Mouse (Mus musculus): ENCODE results near the gene Epo.

Epo gene

GRCm38 (mm10) chr5:137519691-137520550, 13.1 kb downstream of the Epo start:
- no peak for DNase-seq (ENCODE audit: low spot score in 2 of 2)

DNA sequence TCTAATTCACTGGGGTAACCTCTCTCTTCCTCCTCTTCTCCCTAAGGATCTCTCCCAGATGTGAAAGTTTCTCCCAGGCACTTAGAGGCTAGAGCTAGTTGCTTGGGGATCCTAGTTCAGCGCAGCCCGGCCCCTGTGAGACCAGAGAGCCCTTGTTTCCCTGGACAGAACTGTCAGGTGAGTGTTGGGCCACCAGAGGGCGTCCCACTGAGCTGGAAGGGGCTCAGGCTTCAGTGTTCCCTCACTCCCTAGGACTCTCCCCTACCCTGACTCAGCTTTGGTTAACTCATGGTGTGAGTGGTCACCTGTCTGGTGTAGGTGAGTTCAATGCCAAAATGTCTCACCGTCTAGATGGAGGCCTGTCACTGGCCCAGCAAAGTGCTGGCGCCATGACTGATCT, 14.6 kb downstream of the Epo start, which contains the start of gene Gigyf1:
Gene Gigyf1, plus strand, starts transcription at position 113 of the 400 bp plus-strand sequence.
- no peak for DNase-seq (ENCODE audit: low spot score in 2 of 2)

- DNase-seq (ENCODE audit: low spot score in 2 of 2), result no peak
These were observed 18.2 kb downstream of the Epo start for GRCm38 (mm10) chr5:137514811-137515210.

- DNase-seq (ENCODE audit: low spot score in 2 of 2), result no peak
These were observed 18.9 kb downstream of the Epo start for GRCm38 (mm10) chr5:137513951-137514721.

GRCm38 (mm10) chr5:137512847-137513794, 19.9 kb downstream of the Epo start:
- peak in 1 of 2 experiments; percentile 23 for DNase-seq (ENCODE audit: low spot score in 2 of 2)

- DNase-seq (ENCODE audit: low spot score in 2 of 2), result no peak
These were observed 21.3 kb downstream of the Epo start for GRCm38 (mm10) chr5:137511706-137512105.

GRCm38 (mm10) chr5:137510573-137511390, 22.3 kb downstream of the Epo start:
- peak in 1 of 2 experiments; percentile 31 for DNase-seq (ENCODE audit: low spot score in 2 of 2)

GRCm38 (mm10) chr5:137510014-137510501, 23.0 kb downstream of the Epo start:
- DNase-seq (ENCODE audit: low spot score in 2 of 2), result peak; percentile 66 to 69

GRCm38 (mm10) chr5:137504041-137504440, 29.0 kb downstream of the Epo start:
- no peak for DNase-seq (ENCODE audit: low spot score in 2 of 2)

DNA sequence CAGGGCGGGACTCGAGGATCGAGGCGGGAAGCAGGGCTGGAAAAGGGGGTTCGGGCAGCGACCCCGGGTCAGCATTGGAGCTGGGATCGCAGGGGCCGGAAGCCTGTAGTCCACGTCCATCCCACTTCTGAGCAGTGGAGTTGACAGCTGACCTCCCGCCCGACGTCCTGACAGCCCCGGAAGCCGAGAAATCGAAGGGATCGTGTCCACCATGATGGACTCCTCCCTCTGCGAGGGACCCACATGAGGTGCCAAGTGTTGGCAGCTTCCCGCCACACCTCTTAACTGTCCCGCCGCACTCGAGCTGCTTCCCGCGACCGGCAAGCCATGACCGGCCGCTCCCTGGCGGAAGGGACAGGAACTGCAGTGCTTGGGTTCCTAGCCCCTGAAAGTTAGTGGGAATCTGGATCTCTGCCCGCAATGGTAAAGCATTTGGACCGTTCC, 30.4 kb downstream of the Epo start:
- peak; percentile 68 to 80 for DNase-seq (ENCODE audit: low spot score in 2 of 2)

DNA sequence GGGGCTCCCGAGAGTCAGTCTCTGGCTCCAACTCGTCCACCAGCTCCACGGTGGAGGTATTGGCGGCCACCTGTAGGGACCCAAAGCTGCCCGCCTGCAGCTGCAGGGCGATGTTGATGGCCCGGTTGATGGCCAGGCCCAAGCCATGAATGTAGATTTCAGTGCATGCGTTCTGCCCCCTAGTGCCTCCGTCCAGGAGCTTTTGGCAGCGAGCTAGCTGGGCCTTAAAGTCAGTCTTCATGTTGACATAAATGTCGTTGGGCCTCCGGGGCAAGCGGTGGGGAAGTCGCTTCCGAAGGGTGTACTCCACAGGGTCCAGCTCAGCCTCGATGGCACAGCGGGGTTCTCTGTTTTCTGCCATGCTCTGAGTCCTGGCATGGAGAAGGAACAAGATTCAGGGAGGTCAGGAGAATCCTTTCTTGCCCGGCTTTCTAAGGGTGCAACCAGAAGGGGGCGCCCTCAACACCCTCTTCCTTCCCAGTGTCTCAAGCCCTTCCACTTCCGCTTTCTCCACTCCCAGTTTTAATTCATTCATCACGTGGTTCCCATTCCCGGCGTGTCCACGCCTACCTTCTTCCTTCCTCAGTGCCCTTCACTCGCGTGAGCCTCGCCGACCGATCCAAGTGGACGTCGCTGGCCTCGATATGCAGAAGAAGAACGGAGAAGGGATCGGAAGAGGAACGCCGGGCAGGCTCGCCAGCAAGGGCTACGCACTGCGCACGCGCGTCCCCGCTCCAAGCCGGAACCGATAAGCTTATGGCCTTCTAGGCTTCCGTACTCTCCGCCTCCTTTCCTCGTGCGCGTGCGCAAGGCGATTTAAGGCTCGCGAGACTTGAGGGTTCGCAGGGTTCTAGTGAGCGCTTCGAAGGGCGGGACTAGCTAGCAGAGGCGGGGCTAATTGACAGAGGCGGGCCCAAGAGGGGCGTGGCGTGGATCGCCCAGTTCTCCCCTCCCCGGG, 31.1 kb downstream of the Epo start, which contains the start of gene Pop7:
Gene Pop7, minus strand, starts transcription at position 810 of the 958 bp plus-strand sequence.
- DNase-seq (ENCODE audit: low spot score in 2 of 2), result peak; percentile 100

DNA sequence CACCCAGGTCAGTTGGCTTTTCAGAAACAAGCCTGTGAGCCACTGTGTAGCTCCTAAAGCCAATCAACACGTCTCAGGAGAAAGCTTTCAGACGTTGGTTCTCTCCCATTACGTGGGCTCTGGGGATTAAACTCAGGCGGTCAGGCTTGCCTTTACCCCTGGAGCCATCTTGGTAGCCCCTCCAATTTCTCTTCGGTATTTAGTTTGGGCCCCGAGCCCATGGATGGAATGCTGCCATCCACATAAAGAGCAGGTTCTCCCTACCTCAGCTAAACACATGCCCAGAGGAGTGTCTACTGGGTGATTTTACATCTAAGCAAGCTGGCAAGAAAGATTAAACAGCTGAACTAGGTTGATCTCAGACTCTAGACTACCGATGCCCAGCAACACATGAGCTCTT, 32.9 kb downstream of the Epo start:
- DNase-seq (ENCODE audit: low spot score in 2 of 2), result no peak

DNA sequence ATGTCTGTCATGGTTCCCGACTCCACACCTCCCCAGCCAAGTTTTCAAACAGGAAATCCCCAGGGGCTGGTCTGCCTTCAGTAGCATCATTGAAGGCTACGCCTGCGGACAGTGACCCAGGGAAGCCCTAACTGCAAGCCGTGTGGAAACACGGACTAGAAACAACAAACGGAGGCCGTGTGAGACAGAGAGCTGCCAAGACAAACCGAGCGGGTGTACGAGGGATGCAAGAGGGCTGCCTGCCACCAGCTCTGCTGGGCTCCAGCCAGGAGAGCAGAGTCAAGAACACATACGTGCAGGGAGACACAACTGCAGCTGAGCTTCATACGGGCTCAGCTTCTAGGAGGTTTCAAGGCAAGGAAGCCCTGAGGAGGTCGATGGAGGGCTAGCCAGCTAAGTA, 39.2 kb downstream of the Epo start:
- DNase-seq (ENCODE audit: low spot score in 2 of 2), result no peak

GRCm38 (mm10) chr5:137491559-137491958, 41.5 kb downstream of the Epo start:
- no peak for DNase-seq (ENCODE audit: low spot score in 2 of 2)

- DNase-seq (ENCODE audit: low spot score in 2 of 2), result no peak
These were observed 45.4 kb downstream of the Epo start for GRCm38 (mm10) chr5:137487616-137488015.

GRCm38 (mm10) chr5:137485851-137486155, 47.2 kb downstream of the Epo start:
- no peak for DNase-seq (ENCODE audit: low spot score in 2 of 2)

DNA sequence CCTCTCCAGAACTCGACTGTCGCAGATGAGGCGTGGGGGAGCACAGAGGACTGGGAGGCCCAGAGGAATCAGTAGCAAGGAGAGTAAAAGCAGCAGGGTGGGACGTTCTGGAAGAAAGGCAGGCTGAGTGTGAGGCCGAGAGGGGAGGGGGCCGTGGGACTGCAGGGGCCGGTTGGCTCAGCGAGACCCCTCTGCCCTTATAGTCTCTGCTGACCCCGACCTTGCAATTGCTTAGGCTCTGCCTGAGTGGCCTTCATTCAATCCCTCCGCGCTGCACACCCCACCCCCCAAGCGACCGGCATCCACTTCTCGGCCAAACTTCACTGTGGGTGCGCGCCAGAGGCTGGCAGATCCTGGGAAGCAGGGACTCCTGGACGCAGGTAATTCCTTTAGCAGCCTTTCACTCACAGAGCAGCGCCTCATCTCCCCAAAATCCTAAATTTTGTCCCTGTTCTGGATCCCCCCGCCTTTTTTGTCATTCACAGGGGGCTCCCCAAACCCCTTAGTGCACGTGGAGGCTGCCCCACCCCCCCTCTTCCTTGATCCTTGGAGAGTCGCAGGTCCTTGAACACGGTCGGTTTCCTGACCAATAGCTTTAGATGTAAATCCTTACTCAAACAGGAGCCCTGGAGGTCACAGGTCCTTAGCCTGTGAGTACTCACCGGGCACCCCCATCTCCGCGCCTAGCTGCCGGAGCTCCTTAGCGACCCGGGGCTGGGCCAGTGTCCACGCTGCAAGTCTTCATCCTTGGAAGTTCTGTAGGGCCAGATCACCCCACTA, 47.8 kb downstream of the Epo start:
- no peak for DNase-seq (ENCODE audit: low spot score in 2 of 2)

DNA sequence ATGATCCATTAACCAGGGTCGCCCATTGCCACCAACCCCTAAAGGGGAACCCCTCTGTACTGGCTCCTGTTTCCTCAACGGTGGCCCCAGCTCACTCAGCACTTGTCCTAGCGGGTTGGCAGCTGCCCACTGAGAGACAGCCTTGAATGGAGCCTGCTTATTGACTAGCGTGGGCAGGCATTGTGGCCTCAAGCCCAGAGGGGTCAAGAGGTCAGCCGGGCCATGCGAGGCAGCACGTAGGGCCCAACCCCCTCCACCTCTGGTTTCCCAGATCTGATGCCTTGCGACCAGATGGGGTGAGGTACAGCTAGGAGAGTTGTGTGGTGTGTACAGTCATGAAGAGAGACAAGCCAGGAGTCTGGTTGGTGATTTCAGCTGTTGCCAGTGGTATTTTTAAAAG, 51.1 kb downstream of the Epo start:
- DNase-seq (ENCODE audit: low spot score in 2 of 2), result no peak

DNA sequence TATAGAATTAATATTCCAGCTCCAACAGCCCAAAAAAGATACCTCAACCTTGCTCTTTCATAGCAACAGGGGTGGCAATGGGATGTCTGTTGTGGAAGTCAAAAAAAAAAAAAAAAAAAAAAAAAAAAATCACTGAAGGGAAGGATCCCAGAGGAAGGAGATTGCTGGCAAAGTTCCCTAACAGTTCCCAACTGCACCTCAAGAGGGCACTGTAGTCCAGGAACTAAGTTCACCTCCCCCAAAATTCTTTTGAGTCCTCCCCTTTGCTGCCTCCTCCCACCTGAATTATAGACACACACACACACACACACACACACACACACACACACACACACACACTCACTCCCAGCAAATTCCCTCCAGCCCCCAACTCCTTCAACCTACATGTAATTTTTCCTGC, 51.9 kb downstream of the Epo start:
- peak; percentile 9 to 18 for DNase-seq (ENCODE audit: low spot score in 2 of 2)
